Mouse (Mus musculus): Measurements from ENCODE around the gene Prdm10. TPM values are rescaled to one million over a fixed set of nuclear protein-coding genes. Genes with fewer than 3 reads are reported as not detected.

Gene Prdm10
- polyA plus RNA-seq, 1 experiment: 9.3 TPM

- TF ChIP-seq CTCF (IDR thresholded peaks at IDR 0.05; ENCODE audit: extremely low read depth, insufficient read length, insufficient replicate concordance, low read depth, low read length) (no peak), POLR2A (IDR thresholded peaks at IDR 0.05; ENCODE audit: low read depth, low read length) (no peak)
Observed at GRCm38 (mm10) chr9:31352716-31353115, 72.4 kb downstream of the Prdm10 start.

GRCm38 (mm10) chr9:31353518-31353917, 73.2 kb downstream of the Prdm10 start:
- H3K4me3 ChIP-seq (ENCODE audit: low read depth, low read length): no peak overlapping the region

More at GRCm38 (mm10) chr9:31352716-31353115, 72.4 kb downstream of the Prdm10 start:
- H3K4me3 ChIP-seq (ENCODE audit: low read depth, low read length): no peak overlapping the region
- 82% methylated on average over 2 of the region's 2 CpGs for WGBS
- H3K4me1 ChIP-seq (ENCODE audit: control insufficient read depth, insufficient read depth, insufficient read length, low read length): no peaks in the 10 kb centered on the region
- peaks cover 25% of the 10 kb centered on the region for H3K36me3 ChIP-seq (ENCODE audit: control insufficient read depth, insufficient read depth, low read length)
- H3K27me3 ChIP-seq (ENCODE audit: control insufficient read depth, insufficient read depth, low read length): no peaks in the 10 kb centered on the region
- H3K27ac ChIP-seq (ENCODE audit: insufficient read depth, low read depth, low read length): no peak overlapping the region

GRCm38 (mm10) chr9:31354051-31354450, 73.7 kb downstream of the Prdm10 start:
- WGBS: 75% methylated on average over 7 of the region's 7 CpGs
- H3K4me3 ChIP-seq (ENCODE audit: low read depth, low read length): no peak overlapping the region
- H3K36me3 ChIP-seq (ENCODE audit: control insufficient read depth, insufficient read depth, low read length): peaks cover 33% of the 10 kb centered on the region
- no peaks in the 10 kb centered on the region for H3K27me3 ChIP-seq (ENCODE audit: control insufficient read depth, insufficient read depth, low read length)
- no peaks in the 10 kb centered on the region for H3K4me1 ChIP-seq (ENCODE audit: control insufficient read depth, insufficient read depth, insufficient read length, low read length)
- H3K27ac ChIP-seq (ENCODE audit: insufficient read depth, low read depth, low read length): no peak overlapping the region
- TF ChIP-seq CTCF (IDR thresholded peaks at IDR 0.05; ENCODE audit: extremely low read depth, insufficient read length, insufficient replicate concordance, low read depth, low read length): no peak
- no peak for TF ChIP-seq POLR2A (IDR thresholded peaks at IDR 0.05; ENCODE audit: low read depth, low read length)

More at GRCm38 (mm10) chr9:31353518-31353917, 73.2 kb downstream of the Prdm10 start:
- Histone ChIP-seq H3K27me3 (ENCODE audit: control insufficient read depth, insufficient read depth, low read length) (no peaks in the 10 kb centered on the region), H3K4me1 (ENCODE audit: control insufficient read depth, insufficient read depth, insufficient read length, low read length) (no peaks in the 10 kb centered on the region), H3K27ac (ENCODE audit: insufficient read depth, low read depth, low read length) (no peak overlapping the region), H3K36me3 (ENCODE audit: control insufficient read depth, insufficient read depth, low read length) (peaks cover 28% of the 10 kb centered on the region)
- TF ChIP-seq CTCF (IDR thresholded peaks at IDR 0.05; ENCODE audit: extremely low read depth, insufficient read length, insufficient replicate concordance, low read depth, low read length) (no peak), POLR2A (IDR thresholded peaks at IDR 0.05; ENCODE audit: low read depth, low read length) (no peak)
- 73% methylated on average over 10 of the region's 10 CpGs for WGBS

GRCm38 (mm10) chr9:31363698-31364609, 83.6 kb downstream of the Prdm10 start:
- no peaks in the 10 kb centered on the region for H3K27me3 ChIP-seq (ENCODE audit: control insufficient read depth, insufficient read depth, low read length)
- no peak overlapping the region for H3K4me3 ChIP-seq (ENCODE audit: low read depth, low read length)
- H3K4me1 ChIP-seq (ENCODE audit: control insufficient read depth, insufficient read depth, insufficient read length, low read length): no peaks in the 10 kb centered on the region
- H3K36me3 ChIP-seq (ENCODE audit: control insufficient read depth, insufficient read depth, low read length): peaks cover 34% of the 10 kb centered on the region
- no peak overlapping the region for H3K27ac ChIP-seq (ENCODE audit: insufficient read depth, low read depth, low read length)
- WGBS: 91% methylated on average over 9 of the region's 9 CpGs
- TF ChIP-seq POLR2A (IDR thresholded peaks at IDR 0.05; ENCODE audit: low read depth, low read length) (no peak), CTCF (IDR thresholded peaks at IDR 0.05; ENCODE audit: extremely low read depth, insufficient read length, insufficient replicate concordance, low read depth, low read length) (no peak)

- Histone ChIP-seq H3K27ac (ENCODE audit: insufficient read depth, low read depth, low read length) (no peak overlapping the region), H3K4me1 (ENCODE audit: control insufficient read depth, insufficient read depth, insufficient read length, low read length) (no peaks in the 10 kb centered on the region), H3K27me3 (ENCODE audit: control insufficient read depth, insufficient read depth, low read length) (no peaks in the 10 kb centered on the region), H3K4me3 (ENCODE audit: low read depth, low read length) (no peak overlapping the region), H3K36me3 (ENCODE audit: control insufficient read depth, insufficient read depth, low read length) (peaks cover 30% of the 10 kb centered on the region)
- TF ChIP-seq POLR2A (IDR thresholded peaks at IDR 0.05; ENCODE audit: low read depth, low read length): no peak
- no peak for TF ChIP-seq CTCF (IDR thresholded peaks at IDR 0.05; ENCODE audit: extremely low read depth, insufficient read length, insufficient replicate concordance, low read depth, low read length)
- 84% methylated on average over 8 of the region's 8 CpGs for WGBS
Observed at GRCm38 (mm10) chr9:31365086-31365485, 84.7 kb downstream of the Prdm10 start.

GRCm38 (mm10) chr9:31371740-31372139, 91.4 kb downstream of the Prdm10 start:
- WGBS: 92% methylated on average over 3 of the region's 3 CpGs
- no peak overlapping the region for H3K4me3 ChIP-seq (ENCODE audit: low read depth, low read length)
- TF ChIP-seq POLR2A (IDR thresholded peaks at IDR 0.05; ENCODE audit: low read depth, low read length) (no peak), CTCF (IDR thresholded peaks at IDR 0.05; ENCODE audit: extremely low read depth, insufficient read length, insufficient replicate concordance, low read depth, low read length) (no peak)
- H3K27ac ChIP-seq (ENCODE audit: insufficient read depth, low read depth, low read length): no peak overlapping the region
- no peaks in the 10 kb centered on the region for H3K4me1 ChIP-seq (ENCODE audit: control insufficient read depth, insufficient read depth, insufficient read length, low read length)
- peaks cover 10% of the 10 kb centered on the region for H3K36me3 ChIP-seq (ENCODE audit: control insufficient read depth, insufficient read depth, low read length)
- no peaks in the 10 kb centered on the region for H3K27me3 ChIP-seq (ENCODE audit: control insufficient read depth, insufficient read depth, low read length)

GRCm38 (mm10) chr9:31376661-31377060, 96.3 kb downstream of the Prdm10 start:
- Histone ChIP-seq H3K4me1 (ENCODE audit: control insufficient read depth, insufficient read depth, insufficient read length, low read length) (no peaks in the 10 kb centered on the region), H3K4me3 (ENCODE audit: low read depth, low read length) (no peak overlapping the region), H3K36me3 (ENCODE audit: control insufficient read depth, insufficient read depth, low read length) (peaks cover 12% of the 10 kb centered on the region), H3K27me3 (ENCODE audit: control insufficient read depth, insufficient read depth, low read length) (no peaks in the 10 kb centered on the region), H3K27ac (ENCODE audit: insufficient read depth, low read depth, low read length) (no peak overlapping the region)
- TF ChIP-seq CTCF (IDR thresholded peaks at IDR 0.05; ENCODE audit: extremely low read depth, insufficient read length, insufficient replicate concordance, low read depth, low read length): no peak

All from small intestine, adult 2 months (tissue).